Mouse (Mus musculus): ENCODE data around the gene Prkch.

The Prkch gene

DNA sequence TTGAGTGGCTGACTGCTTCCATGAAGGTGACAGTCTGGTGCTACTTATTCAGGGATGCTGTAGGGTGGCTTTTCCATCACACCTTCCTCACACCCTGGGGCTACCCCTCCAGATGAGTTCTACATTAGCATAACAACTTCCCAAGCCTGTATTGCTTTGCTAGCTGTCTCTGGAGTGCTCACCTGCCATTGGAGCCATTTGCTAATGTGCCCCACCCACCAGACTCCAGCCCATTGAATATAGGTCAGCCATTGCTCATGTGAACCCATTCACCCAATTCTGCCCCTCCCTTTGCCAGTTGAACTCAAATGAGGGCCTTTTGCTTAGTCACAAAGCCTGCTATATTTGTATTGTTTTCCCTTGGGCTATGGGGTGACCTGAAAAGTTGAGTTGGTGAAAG, 135.2 kb downstream of the Prkch start:
- DNase-seq: no peak

DNA sequence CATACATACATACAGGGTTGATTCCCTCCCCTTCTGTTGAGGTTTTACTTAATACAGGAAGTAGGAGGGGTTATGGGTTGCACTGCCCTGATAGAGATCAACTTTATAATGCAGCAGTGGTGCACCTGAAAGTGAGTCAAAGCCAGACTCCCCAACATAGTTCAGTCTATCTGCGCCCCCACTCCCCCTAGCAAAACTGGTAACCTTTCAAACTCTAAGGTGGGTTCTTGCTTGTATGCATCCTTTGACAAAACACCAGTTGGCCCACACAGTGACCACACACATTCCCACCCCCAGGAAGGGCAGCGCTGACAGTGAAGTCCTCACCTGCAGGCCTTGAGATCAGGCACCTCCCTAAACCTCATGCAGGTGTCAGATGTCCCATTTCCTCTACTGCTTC, 135.9 kb downstream of the Prkch start:
- no peak for DNase-seq

DNA sequence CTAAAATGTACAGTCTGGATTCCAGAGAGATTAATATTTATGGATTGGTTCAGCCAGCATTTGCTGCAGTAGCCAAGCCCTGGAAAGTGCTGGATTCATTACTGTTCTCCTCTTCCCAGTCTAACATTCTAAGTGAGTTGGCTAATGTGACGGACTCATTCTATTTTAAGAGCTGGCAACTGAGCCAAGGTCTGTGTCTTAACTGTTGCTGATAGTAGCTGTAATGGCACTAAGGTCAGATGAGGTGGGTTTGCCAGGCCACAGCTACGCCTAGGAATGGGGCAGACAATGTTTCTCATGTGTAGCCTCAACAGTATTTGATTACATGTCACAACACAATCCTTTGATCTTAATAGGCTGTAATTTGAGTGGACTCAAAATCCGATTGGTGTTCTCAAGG, 137.5 kb downstream of the Prkch start:
- DNase-seq: no peak

DNA sequence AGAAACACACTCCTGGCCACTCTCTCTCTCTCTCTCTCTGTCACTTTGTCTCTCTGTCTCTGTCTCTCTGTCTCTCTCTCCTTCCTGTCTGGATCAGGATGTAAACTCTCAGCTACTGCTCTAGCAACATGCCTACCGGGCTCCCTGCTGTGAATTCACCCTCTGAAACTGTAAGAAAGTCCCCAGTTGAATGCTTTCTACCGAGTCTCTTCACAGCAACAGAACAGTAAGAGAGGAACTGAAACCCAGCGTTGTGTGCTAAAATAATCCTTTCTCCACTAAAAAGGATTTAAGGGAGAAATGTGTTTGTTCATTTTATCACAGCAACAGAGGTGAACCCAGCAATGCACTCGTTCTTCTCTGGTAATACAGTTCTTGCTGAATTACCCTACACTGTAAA, 138.5 kb downstream of the Prkch start:
- no peak for DNase-seq

DNA sequence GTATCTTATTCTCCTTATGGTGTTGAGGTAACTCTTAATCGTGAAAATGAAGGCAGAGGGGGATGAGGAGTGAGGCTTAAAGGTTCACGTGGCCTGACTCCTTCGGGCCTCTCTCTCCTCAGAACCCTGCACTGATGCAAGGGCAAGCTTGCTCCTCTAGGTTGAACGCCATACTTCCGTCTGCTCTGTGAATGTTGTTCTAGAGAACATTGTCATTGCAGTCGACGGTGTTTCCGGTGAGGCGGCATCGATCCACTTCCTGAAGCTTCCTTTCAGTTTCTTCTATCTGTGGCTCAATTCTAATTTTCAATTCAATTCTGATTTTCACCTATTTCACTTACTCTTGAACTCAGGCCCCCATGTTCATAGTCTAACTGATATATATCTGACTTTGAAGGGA, 139.3 kb downstream of the Prkch start:
- no peak for DNase-seq

DNA sequence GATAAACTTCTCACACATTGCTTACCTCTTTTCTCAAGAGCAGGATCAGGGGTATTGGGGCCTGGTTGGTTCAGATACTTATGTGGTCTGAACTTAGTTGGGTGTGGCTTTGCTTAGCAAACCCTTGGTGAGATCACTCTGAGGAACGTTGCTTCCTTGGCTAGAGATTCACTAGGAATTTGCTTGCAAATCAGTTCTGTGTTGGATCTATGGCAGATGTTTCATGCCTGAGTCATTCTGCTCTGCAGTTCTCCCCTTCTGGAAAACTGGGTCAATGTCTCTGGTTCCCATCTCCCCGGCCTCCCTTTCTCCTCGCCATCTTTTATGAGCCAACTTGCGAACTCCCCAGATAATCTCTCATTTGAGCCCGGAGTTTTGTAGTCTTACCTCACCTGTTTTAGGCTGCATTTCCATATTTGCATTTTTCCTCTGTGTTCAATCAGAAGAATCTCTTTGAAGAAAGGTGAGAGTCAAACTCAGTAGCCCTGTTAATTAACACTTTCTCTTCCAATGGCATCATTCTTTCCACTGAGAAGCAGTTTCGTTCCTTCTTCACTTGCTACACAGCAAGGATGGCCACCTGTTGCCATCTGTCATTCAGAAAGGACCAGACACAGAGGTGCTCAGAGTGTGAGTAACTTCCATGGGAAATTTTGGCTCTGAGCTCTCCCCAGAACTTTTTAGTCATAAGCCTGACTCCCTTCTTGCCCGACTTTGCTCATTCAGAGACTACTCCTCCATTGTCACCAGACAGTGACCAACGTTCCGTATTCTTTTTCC, 141.4 kb downstream of the Prkch start:
- no peak for DNase-seq

DNA sequence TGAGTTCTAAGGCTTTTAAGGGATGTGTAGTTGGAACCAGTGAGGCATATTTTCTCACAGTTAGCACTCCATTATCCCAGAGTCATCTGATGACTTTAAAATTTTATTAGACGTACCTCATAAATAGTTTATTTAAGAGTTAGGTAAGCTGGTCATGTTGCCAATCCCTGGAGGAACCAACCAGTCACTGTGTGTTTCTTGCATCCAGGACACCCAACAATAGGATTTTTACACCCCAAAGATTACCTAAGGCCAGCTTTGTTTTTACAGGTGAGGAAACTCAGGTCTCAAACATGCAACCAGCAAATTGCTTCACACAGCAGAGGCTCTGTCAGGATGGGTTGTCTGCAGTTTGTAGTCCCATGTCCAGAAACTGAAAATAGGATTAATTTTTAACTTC, 142.4 kb downstream of the Prkch start:
- DNase-seq: no peak

DNA sequence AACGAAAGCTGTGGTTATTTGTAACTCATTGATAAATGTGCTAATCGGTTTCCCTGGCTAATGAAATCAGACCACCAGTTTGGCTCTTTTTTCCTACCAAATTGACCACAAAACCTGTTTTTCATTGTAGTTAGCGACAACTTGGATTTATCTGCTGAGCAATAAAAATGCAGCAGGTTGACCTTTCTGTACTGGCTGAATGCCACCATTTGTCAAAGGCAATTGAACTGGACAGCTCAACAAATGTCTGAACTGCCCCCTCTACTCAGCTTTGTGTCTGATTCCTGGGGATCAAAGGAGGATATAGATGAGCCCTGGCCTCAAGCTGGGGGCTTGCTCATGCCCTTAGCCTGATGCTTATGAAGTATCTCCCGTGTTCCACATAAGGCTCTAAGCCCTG, 146.0 kb downstream of the Prkch start:
- peak; percentile 94 for DNase-seq

DNA sequence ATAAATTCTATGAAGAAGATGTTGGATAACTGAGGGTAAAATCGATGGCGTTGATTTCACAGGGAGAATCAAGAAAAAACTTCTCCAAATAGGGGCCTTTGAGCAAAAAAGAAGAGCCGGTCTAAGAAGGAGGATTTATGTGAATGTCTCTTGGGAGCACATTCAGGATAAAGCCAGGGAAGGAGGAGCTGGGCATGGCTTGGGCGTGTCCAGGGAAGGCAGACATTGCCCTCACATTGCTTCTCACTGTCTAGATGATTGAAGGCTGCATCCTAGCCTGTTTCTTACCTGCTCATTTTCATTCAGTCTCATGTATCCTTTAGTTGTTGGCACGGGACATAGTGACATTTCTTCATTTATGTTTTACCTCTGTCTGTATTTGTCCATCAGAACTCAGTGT, 146.5 kb downstream of the Prkch start:
- peak; percentile 31 for DNase-seq

DNA sequence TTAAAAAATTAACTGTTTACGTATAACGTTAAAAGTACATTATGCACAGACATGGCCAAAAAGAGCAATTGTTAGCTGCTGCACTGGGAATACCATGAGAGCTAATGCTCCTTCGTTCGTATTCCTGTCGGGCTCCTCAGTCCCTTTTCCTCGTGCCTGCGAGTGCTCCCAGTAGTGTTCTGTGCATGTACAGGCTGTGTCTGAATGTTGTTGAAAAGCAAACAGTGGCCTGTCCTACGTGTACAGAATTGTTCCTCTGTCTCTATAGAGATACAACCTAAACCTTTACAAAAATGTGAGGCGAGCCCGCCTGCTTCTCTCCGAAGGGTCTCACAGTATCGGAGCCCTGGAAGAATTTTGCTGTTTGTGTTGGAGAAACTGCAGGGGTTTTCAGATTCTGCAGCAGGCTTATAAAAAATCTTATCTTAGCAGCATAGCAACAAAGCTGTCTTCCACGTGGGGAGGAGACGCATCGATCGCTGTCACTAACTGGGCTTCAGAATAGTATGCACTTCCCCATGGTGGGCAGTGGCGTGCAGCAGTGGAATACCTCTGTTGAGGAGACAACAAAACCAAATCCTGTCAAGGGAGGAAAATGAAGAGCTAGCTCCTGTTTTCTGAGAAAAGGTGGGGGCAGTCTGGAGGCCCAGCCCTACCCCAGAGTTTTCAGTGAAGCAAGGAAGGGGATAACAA, 147.4 kb downstream of the Prkch start:
- no peak for DNase-seq

DNA sequence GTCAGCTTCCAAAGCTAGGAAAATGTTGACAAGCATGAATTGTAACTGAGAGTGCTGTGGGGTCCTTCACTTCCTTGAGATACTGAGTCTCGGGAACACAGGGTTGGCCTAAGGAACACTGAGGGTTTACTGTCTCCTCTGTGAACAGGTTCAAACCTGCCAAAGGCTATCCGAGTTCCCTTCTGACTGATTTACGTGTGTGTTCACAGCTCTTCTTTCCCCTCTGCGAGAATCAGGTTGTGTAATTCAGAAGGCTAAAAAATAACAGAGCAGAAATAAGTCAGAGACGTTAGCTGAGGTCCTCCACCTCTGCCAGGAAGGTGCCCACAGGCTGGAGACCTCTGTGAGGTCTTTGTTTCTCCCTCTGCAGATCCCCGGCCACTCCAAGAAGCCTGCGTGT, 148.3 kb downstream of the Prkch start:
- no peak for DNase-seq

DNA sequence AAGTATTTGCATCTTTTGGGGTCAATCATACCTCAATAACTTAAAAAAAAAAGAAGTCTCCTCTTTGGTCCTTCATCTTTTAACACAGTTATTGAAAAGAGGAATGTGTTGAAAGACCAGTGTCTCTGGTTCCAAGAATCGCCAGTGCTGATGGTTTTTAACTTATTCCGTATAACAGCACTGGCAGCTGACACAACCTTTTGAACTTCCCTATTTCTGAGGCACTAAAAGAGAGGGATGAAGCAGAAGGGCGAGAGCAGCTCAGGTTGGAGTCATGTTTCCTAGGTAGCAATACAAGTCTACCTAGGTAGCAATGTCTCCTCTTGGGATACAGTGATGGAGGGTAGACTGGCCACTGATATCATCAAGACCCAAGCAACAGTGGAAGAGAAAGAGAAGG, 152.3 kb downstream of the Prkch start:
- no peak for DNase-seq

DNA sequence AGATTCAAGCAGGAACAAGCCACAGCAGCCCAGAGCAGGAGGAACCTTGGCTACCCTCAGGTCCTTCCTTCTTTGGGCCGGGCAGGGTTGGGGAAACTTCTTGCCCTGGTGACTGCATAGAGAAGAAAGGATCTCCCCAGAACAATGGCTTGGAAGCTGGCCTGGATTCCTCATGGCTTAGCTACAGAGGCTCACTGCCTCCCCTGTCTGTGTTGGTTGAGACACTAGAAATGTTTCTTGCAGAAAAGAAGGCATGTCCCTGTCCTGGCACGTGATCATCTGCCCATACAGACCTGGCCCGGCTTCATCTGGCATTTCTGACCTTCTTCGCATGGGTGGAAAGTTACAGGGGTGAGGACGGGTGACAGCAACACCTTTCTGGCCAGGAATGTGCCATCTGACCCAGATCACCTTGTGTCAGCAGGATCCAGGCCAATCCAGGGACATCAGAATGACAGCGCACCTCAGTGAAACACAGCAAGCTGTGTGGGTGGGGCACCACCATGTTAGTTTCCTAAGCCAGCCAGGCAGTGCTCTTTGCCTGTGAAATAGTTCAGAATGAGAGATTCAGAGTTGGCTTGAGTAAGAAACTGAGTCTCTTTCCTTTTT, 155.1 kb downstream of the Prkch start:
- no peak for DNase-seq

DNA sequence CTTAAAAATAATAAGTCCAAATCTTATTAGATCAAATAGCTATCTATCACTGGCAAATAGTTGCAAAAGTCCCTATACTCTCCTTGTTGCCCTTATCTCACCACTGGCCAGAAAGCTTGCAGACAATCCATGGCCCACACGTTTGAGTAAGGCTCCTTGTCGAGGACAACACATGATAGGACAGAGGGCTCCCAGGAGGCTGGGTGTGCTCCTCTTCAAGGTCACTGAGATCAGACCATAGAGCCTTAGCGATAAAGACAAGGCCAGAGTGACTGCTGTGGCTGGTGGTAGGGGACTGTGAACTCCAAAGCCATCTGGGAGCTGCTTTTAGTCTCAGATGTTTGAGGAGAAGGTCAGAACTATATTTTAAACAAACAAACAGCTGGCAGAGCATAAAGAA, 158.0 kb downstream of the Prkch start:
- DNase-seq: no peak

DNA sequence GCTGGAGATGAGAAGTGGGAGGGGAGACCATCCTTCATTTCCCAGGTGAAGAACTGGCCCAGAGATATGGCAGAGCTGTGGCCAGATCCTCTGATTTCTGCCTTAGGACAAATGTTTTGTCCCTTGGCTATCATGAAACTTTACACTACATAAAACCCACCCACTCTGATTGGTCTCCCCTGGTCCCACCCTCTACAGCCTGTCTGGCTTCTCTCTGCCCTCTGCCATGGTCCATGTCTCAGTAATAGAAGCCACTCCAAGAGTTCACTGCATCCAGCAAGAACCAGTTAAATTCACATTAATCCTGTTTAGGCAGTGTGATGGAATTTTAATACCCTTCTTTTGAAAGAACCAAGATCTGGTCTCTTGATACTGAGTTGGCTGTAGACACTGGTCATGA, 158.5 kb downstream of the Prkch start:
- DNase-seq: no peak

DNA sequence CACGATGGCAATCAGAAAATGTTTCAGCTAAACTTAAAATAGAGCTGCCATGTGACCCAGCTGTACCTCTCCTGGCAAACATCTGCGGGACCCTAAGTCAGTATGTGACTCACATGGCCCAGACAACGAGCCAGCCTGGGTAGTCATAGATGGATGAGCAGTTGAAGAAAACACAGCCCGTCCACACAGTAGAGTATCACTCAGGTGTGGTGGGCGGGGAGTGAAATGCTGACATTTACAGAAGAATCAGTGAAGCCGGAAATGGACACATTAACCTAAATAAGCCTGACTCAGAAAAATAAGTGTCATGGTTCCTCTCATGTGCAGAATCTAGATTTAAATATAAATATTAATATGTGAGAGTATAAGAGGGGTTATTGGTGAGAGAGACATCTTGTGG, 161.5 kb downstream of the Prkch start:
- DNase-seq: no peak

DNA sequence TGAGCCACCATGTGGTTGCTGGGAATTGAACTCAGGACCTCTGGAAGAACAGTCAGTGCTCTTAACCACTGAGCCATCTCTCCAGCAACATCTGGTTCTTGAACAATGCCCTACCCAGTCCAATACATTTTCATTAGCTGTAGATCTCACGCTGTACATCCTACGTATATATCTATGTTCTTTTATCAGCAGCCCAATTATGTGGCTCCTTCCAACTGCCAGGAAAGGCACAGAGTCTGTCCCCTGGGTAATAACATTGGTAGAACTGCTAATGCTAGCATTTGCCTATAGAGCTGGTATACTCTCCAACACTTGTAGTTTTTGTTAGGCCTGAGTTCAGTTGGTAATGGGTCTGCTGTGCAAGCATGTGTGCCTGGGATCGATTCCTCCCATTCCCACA, 163.8 kb downstream of the Prkch start:
- DNase-seq: no peak

DNA sequence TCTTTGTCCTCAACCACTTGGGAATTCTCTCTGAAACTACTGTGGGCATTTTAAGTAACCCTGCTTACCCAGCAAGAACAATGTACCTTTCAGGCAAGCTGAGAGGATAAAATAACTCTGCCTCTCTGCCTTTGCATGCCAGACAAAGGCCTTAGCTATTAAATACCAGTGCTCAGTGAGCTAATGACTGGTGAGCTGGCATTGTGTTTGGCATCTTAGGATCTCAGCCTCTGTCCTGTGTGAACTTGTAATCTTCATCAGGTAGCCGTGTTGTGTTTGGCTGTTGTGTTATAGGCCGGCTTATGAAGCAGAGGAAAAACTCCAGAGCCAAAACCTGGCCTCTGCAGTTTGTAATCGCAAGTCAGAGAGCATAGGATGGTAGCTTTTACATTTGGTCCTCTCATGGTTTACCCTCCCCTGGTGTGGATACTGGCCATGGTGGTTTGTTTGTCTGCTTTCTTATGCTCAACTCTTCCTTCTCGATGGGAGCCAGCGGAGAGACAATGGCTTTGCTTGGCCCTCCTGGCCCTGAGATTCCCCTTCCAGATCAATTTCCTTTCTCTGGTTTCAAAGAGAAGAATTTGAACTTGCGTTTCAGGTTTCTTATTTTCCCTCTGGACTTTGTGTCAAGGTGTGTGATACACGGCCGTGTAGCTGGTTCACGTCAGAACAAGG, 170.0 kb downstream of the Prkch start:
- DNase-seq: peak; percentile 35

DNA sequence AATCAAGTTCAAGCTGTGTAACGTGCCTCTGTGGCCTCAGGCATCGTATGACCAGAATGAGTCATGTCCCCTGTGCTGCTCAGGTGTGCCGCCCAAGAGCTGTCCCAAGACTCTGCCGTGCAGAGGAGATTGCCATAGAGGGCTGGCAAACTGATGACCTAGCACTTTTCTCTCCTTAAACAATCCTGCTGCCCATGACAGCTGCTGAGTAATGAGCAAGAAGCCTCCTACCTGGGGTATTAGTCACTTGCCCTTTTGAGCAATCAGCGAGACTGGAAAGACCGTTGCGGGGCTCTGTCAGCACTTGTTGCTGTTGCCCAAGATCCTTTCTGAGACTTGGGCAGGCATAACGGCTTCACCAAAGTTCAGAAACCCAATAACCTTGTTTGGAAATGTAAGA, 171.1 kb downstream of the Prkch start:
- DNase-seq: no peak

DNA sequence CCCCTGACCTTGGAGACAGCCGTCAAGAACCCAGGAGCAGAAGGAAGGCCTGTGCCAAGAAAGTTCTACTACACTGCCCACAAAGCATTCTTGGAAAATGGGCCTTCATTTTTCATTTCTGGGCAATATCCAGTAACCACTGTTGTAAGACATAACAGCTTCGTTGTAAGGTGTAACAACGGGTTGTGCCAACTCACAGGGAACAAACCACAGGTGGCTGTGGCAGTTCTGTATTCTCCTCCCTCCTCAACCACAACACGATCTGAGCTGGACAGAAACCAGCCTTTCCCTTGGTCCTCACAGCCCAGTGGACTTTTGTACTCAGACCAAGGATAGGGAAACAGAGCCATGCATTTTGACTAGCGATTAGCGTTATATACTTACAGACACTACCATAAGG, 171.9 kb downstream of the Prkch start:
- DNase-seq: no peak

DNA sequence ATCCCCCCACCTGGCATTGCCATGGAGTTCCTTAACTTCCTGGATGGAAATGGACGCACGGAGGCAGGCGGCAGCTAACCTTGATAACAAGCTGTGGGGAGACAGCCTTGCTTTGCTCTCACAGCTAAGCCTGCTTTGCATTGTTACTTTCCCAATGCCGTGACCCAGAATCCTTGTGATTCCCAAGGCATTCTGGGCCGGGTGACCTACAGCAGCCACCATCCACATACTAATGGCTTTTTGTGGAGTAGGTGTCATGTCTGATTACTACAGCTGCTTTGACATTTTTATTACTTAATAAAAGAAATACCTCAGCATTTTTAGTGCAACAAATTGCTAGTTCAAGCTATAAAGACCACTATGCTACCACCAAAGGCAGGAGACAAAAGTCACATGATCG, 177.4 kb downstream of the Prkch start:
- DNase-seq: peak; percentile 90

DNA sequence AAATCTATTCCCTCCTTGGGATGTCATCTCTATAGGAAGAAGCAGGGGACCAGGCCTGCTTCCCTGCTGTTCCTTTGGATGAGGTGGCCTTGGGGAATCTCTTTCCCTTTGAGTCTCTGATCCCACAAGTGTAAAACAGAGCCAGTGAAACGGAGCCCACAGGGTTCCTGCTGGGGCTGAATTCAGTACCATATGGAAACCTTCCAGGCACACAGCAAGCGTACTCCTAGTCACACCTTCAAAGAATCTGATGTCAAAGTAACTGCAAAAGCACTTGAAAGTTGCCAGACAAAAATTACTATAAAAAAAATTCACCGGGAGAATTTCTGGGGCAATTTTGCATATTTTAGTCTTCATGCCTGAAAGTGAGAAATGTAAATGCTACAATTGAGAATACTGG, 178.2 kb downstream of the Prkch start:
- DNase-seq: no peak

DNA sequence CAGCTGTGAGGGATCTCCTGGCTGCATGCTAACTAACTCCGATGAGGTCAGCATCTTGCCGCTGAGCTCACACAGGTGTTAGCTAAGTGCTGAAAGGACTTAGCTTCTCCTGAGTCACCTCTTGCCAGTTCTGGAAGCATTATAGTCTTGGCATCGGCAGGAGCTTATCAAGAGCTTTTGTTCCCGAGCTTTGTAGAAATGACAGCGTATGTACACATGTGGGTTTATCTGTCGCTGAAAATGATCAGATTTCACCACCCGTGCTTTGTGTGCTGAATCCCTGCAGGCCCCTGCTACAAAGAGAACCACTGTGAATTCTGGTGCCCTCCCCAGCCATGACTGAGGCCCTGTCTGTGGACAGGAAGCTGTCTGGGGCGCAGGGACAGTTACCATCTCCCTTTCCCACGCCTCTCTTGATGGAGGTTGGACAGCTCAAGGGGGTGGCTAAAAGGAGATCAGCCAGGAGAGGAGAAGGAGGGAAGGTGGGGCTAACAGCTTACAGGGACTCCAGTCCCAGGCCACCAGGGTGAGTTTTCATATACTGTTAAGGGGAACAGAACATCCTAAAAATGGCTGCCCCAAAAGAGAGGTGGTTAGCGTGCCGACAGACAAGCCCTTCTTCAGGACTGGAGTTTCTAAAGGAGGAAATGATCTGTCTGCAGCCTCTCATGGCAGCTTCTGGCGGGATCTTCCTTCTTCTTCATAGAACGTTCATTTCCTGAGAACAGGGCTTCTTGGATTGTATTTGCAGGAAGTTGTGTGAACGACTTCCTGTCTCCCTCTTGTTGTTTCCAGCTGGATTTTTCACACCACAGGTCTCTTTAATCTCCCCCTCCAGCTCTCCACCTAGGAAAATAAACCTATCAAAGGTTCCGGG, 180.3 kb downstream of the Prkch start:
- peak; percentile 27 for DNase-seq
